ENCODE assay signal across 9 mouse cellular contexts in the genomic region with DNA sequence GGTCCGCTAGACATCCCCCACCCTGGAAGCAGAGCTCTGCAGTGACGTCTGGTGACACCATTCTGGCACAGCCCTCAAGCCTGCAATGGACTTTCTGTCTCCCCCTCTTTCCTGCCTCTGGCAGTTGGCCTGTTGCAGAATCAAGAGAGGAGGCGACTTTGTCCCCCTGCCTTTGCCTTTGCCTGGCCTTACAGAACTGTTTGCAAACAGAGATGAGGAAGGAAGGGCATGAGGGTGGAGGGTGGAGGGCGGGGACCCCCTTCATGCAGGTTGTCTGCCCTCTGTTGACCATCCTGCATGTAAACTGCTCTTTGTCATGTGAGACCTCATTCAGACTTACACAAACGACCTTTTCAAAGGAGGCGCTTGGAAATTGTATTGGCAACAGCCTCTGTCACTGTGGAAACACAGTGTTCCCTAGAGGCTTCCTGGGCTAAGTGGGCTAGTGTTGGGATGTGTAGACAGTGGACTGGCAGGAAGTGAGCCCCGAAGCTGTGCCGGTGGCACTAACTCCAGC. TPM values are rescaled to one million over a fixed set of nuclear protein-coding genes. Genes with fewer than 3 reads are reported as not detected.
DNase-seq lines count a peak whose midpoint lies in the region; ATAC-seq lines count a peak whose summit lies in the region.
"Had no signal": no experiment of that assay in that cellular context is flagged by ENCODE, and none has a peak within 500 bp of the region (broad histone marks: within the 10 kb centered on the region; RNA-seq: fewer than 3 reads in every experiment).

No protein-coding gene starts in this region.

- H3K9me3 ChIP-seq in embryonic facial prominence, embryonic 14.5 days (ENCODE audit: control insufficient read depth, low read length) = no peaks in the 10 kb centered on the region
- H3K9me3 ChIP-seq in liver, embryonic 11.5 days (ENCODE audit: control insufficient read depth, low read length) = no peaks in the 10 kb centered on the region

- ATAC-seq in embryonic facial prominence, embryonic 14.5 days (ENCODE audit: low read depth) = peak; percentile 67; the same call in 1 of the 2 replicates
- peak; percentile 13 to 34; a peak in 3 of 4 replicates for ATAC-seq in hematopoietic stem cell, adult 5-6 weeks (replicated peaks in 1 of 2; ENCODE audit: insufficient read depth in 1 of 2, low FRiP score in 2 of 2, low TSS enrichment in 1 of 2, low read depth in 1 of 2, poor library complexity in 2 of 2, severe bottlenecking in 2 of 2)
- peak; percentile 52 for ATAC-seq in megakaryocyte progenitor cell, adult 5-6 weeks (replicated peaks; ENCODE audit: poor library complexity)
- ATAC-seq in liver, embryonic 11.5 days (replicated peaks; ENCODE audit: low FRiP score) = no peak
- ATAC-seq in erythroid progenitor cell, adult 5-6 weeks (replicated peaks; ENCODE audit: low FRiP score, poor library complexity, severe bottlenecking) = no peak

- H3K4me3 ChIP-seq in embryonic facial prominence, embryonic 14.5 days (ENCODE audit: low read depth, low read length) = no peak overlapping the region
- H3K4me3 ChIP-seq in liver, embryonic 11.5 days (ENCODE audit: low read depth, low read length) = no peak overlapping the region
- H3K4me3 ChIP-seq: erythroblast, embryonic 14.5 days had no signal

- H3K4me1 ChIP-seq in embryonic facial prominence, embryonic 14.5 days (ENCODE audit: control insufficient read depth, insufficient read depth, low read length) = peaks cover 8% of the 10 kb centered on the region; the same call in 1 of the 2 replicates
- peaks cover 7% of the 10 kb centered on the region for H3K4me1 ChIP-seq in liver, embryonic 11.5 days (replicated peaks; ENCODE audit: control insufficient read depth, insufficient read depth, low read length)

- WGBS in embryonic facial prominence, embryonic 14.5 days = 30% methylated on average over 8 of the region's 8 CpGs
- WGBS in liver, embryonic 11.5 days = 63% methylated on average over 8 of the region's 8 CpGs

- intact Hi-C loops in heart, postnatal 25 days (cut with DNase I) = loop anchor here (5.0 kb wide), 1 partner anchor 37 kb away; no protein-coding TSS in a partner anchor

- H3K9ac ChIP-seq in embryonic facial prominence, embryonic 14.5 days (ENCODE audit: low read depth, low read length) = no peak overlapping the region
- no peak overlapping the region for H3K9ac ChIP-seq in liver, embryonic 11.5 days (ENCODE audit: low read depth, low read length)

- 0 out of 2 replicates have a peak, but pooled peaks cover 4% of the 10 kb centered on the region for H3K36me3 ChIP-seq in embryonic facial prominence, embryonic 14.5 days (ENCODE audit: control insufficient read depth, insufficient read depth, low read length)
- H3K36me3 ChIP-seq in liver, embryonic 11.5 days (ENCODE audit: control insufficient read depth, insufficient read depth, low read length) = no peaks in the 10 kb centered on the region

- peak; percentile 95 for DNase-seq in heart, adult 11 months
- DNase-seq in heart, postnatal 25 days (ENCODE audit: low spot score) = no peak
- peak; percentile 51 for DNase-seq in embryonic facial prominence, embryonic 14.5 days (ENCODE audit: low spot score)
- no peak for DNase-seq in liver, embryonic 11.5 days (ENCODE audit: low spot score)
- DNase-seq in thymus, postnatal 25 days = no peak

- H3K4me2 ChIP-seq in embryonic facial prominence, embryonic 14.5 days (ENCODE audit: low read depth, low read length) = no peak overlapping the region
- H3K4me2 ChIP-seq in liver, embryonic 11.5 days = no peak overlapping the region

- no peak overlapping the region for H3K27ac ChIP-seq in embryonic facial prominence, embryonic 14.5 days (replicated peaks; ENCODE audit: low read depth, low read length)
- no peak overlapping the region for H3K27ac ChIP-seq in liver, embryonic 11.5 days (ENCODE audit: low read depth, low read length)

- no peaks in the 10 kb centered on the region for H3K27me3 ChIP-seq in embryonic facial prominence, embryonic 14.5 days (replicated peaks; ENCODE audit: control insufficient read depth, insufficient read depth, low read length)
- H3K27me3 ChIP-seq in liver, embryonic 11.5 days (replicated peaks; ENCODE audit: control insufficient read depth, insufficient read depth, low read length) = no peaks in the 10 kb centered on the region

RNA-seq across cellular contexts. Expression of gene Nt5dc3, which starts 40.9 kb away (rescaled TPM):
- 10 to 100 TPM; 30.2 to 36.5 TPM for total RNA-seq in heart, postnatal 25 days (2021)
- 2.3 TPM in 2 replicates for polyA plus RNA-seq in embryonic facial prominence, embryonic 14.5 days (2014; fragmentation: Nextera tagmentation; extraction: Ambion mirVana)
- total RNA-seq in hematopoietic stem cell, adult 5-6 weeks (2017) = 4.9 and 5.9 TPM in 2 replicates
- total RNA-seq in megakaryocyte progenitor cell, adult 5-6 weeks (2015) = 3.4 and 4.2 TPM in 2 replicates
- total RNA-seq in megakaryocyte progenitor cell, adult 5-6 weeks (2017) = 3.0 and 3.2 TPM in 2 replicates
- 1.1 and 1.3 TPM in 2 replicates for polyA plus RNA-seq in liver, embryonic 11.5 days (2014; fragmentation: Nextera tagmentation; extraction: Ambion mirVana)
- total RNA-seq in erythroid progenitor cell, adult 5-6 weeks (2015; ENCODE audit: low replicate concordance) = 1.4 and 4.6 TPM in 2 replicates
- total RNA-seq in erythroid progenitor cell, adult 5-6 weeks (2017; ENCODE audit: low replicate concordance) = 0.39 and 1.1 TPM in 2 replicates

RNA-seq across cellular contexts. Expression of gene Gm49358, which starts 55.9 kb away (rescaled TPM):
- total RNA-seq in heart, postnatal 25 days (2021) = 10 to 100 TPM; 12.5 to 13.9 TPM
- polyA plus RNA-seq in embryonic facial prominence, embryonic 14.5 days (2014; fragmentation: Nextera tagmentation; extraction: Ambion mirVana) = not detected in 2 replicates
- total RNA-seq in hematopoietic stem cell, adult 5-6 weeks (2017) = 3.1 TPM in 1 of 2 replicates, not detected in the other
- total RNA-seq in megakaryocyte progenitor cell, adult 5-6 weeks (2015) = not detected in 2 replicates
- 0.21 TPM in 1 of 2 replicates, not detected in the other for total RNA-seq in megakaryocyte progenitor cell, adult 5-6 weeks (2017)
- polyA plus RNA-seq in liver, embryonic 11.5 days (2014; fragmentation: Nextera tagmentation; extraction: Ambion mirVana) = not detected in 2 replicates
- 2.9 TPM in 1 of 2 replicates, not detected in the other for total RNA-seq in erythroid progenitor cell, adult 5-6 weeks (2015; ENCODE audit: low replicate concordance)
- total RNA-seq in erythroid progenitor cell, adult 5-6 weeks (2017; ENCODE audit: low replicate concordance) = 1.7 TPM in 1 of 2 replicates, not detected in the other
- polyA plus RNA-seq: erythroblast, embryonic 14.5 days had no signal

Comparison
In these comparisons a context has a peak if more than half of its experiments do, and no peak if none do; other contexts are left out.
1. DNase-seq: peak in heart, adult 11 months (single experiment) and embryonic facial prominence, embryonic 14.5 days (single experiment); none in heart, postnatal 25 days (single experiment), liver, embryonic 11.5 days (single experiment) and thymus, postnatal 25 days (single experiment).
2. ATAC-seq: peak in embryonic facial prominence, embryonic 14.5 days (single experiment), hematopoietic stem cell, adult 5-6 weeks (2 of 2) and megakaryocyte progenitor cell, adult 5-6 weeks (single experiment); none in liver, embryonic 11.5 days (single experiment) and erythroid progenitor cell, adult 5-6 weeks (single experiment).